Mouse (Mus musculus) thymus, adult 2 months (tissue): ENCODE measurements around the gene Defb47.

Source experiments
- CTCF ChIP-seq: fragments of 200-500 bp; IDR thresholded peaks from 2 replicates; pipeline ENCODE4 v1.5.1; 2012; ENCODE audit warnings: mild to moderate bottlenecking, control low read depth, low read length, moderate library complexity, borderline replicate concordance; ENCODE audit not compliant: control insufficient read depth, poor library complexity, insufficient read depth; ENCODE audit errors: extremely low read depth
- POLR2A ChIP-seq: fragments of 200-500 bp; IDR thresholded peaks from 2 replicates; pipeline ENCODE4 v1.6.1; 2012; ENCODE audit warnings: mild to moderate bottlenecking, low read length, control low read depth, moderate library complexity; ENCODE audit not compliant: control insufficient read depth, poor library complexity, insufficient read depth; ENCODE audit errors: extremely low read depth

DNA sequence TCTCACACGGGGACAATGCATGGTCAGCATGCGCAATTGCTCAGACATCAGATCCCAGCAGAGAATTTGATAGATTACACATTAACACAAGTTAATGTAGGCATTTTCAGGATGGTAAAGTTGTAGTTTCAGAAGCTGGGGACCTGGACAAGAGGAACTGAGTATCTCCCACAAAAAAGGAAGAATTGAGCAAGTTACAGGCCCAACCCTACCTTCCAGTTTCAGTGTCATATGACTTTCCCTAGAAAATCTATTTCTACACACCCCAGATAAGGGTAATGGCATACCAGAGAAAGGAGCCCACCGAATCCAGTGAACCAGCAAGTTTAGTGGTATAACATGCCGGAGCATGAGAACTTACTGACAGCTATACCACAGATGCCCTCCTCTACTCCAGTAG is 34.2 kb upstream of the Defb47 start:
- TF ChIP-seq CTCF (no peak), POLR2A (no peak)
